Mouse (Mus musculus) mouse embryonic stem cell (cell line): Measurements from ENCODE around the gene Rgs3.

ENCODE experiments used
- in situ Hi-C, 2 experiments: fragments of 300-500 bp; cut with MboI; formaldehyde crosslinking; loops; 1 replicate in 1 of 2; 3 replicates in 1 of 2; pipeline ENCODE4 v1.14.3; 2019 to 2020; ENCODE audit warnings: low sequenced_read_pairs in 2 of 2, low pct_unique_long_range_greater_than_20kb in 1 of 2, mixed read lengths in 1 of 2; ENCODE audit not compliant: unreplicated experiment in 1 of 2

Gene Rgs3

DNA sequence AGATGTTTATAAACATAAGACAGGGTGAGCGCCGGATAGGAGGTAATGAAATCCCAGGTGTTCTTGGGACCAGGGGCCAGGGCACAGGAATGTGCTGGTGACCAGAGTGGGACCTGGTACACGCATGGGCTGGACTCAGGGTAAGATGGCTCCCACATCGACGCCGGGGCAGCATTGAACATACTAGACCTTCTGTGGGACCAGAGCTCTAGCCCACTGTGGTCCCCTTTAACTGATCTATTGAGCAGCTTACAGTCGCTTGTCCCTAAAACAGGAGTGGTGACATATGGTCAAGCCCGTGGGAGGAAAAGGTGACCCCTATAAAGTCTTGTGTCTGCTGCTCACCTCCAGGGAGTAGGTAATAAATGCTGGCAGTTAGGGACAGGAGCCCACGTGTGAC, 61.5 kb downstream of the Rgs3 start:
- in situ Hi-C loops: no loop called here

DNA sequence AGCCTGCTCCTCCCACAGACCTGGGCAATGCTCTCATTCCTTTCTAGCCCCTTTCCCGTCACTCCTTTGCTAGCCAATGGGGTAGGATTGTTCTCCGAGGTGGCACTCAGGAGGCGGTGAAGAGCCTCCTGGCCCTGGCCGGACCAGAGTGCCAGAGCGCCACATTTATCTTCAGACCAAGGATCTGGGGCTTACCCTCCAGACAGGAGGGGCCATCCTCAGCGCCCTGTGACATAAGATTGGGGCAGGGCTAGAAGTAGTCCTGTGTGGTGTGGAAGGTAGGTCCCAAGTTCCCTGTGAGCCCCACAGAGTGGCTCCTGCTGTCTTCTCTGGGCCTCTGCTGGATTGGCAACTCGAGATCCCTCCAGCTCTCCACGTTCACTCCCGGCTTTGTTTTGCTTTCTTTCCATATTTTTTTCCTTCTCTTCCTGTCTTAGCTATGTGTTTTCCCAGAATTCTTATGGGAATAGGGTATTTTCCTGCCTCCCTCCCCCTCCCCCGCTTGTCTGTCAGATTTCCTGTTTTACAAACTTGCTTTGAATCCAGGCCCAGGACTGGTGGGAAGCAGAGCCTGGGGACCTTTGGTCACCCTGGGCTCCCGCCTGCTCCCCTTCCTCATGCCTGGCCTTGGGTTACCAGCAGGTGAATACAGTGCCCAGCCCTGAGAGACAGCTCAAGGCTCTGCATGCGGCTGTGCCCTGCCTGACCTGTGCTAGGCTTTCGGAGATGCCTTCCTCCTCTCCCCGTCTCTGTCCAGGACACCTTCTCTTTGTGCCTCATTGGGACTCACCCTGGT, 62.4 kb downstream of the Rgs3 start:
- in situ Hi-C loops: no loop called here

GRCm38 (mm10) chr4:62623251-62624015, 63.8 kb downstream of the Rgs3 start:
- in situ Hi-C loops: no loop called here

GRCm38 (mm10) chr4:62624679-62625450, 65.2 kb downstream of the Rgs3 start:
- in situ Hi-C loops: loop anchor here in 1 of 2 experiments (5.0 kb wide), 1 partner anchor 52 kb away; no protein-coding TSS in a partner anchor

GRCm38 (mm10) chr4:62625451-62626061, 65.9 kb downstream of the Rgs3 start:
- in situ Hi-C loops: loop anchor here in 1 of 2 experiments (5.0 kb wide), 1 partner anchor 52 kb away; no protein-coding TSS in a partner anchor

DNA sequence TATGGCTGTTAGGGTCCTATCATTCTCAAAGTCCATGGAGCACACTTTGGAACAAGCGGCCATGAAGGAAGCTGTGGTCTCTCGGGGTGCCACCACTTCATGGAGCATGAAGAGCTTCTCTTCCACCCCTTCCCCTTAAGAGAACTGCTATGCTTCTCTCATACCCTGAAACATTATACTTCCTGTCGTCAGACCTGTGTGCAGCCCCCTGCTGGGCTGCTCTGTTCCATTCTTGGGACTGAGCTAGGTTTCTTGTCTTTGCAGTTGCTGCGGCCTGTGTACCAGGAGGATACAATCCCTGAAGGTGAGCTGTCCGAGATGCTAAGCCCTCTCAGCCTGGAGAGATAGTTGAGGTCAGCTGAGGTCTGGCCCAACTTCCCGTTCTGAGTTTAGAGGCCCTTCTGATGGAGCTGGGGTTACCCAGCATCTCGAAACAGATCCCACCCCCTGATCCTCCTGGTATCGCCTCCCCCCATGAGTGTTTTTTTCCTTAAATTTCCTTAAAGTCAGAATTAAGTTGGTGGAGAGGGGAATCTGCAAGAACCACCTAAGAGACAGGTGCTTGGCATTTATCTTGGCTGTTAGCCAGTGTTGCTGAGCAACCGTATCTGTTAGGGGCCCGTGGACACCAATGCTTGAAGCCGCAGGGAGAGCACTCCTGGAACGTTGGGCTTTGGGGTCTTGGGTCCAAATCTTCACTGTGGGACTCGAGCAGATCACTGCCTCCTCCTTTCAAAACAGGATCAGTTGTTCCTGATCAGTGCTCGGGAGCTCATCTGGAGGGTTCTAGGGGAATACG, 66.8 kb downstream of the Rgs3 start:
- in situ Hi-C loops: loop anchor here in 1 of 2 experiments (5.0 kb wide), 1 partner anchor 51 kb away; no protein-coding TSS in a partner anchor

- in situ Hi-C loops: loop anchor here in 1 of 2 experiments (5.0 kb wide), 1 partner anchor 50 kb away; no protein-coding TSS in a partner anchor
These were observed 67.7 kb downstream of the Rgs3 start for GRCm38 (mm10) chr4:62627331-62627730.

DNA sequence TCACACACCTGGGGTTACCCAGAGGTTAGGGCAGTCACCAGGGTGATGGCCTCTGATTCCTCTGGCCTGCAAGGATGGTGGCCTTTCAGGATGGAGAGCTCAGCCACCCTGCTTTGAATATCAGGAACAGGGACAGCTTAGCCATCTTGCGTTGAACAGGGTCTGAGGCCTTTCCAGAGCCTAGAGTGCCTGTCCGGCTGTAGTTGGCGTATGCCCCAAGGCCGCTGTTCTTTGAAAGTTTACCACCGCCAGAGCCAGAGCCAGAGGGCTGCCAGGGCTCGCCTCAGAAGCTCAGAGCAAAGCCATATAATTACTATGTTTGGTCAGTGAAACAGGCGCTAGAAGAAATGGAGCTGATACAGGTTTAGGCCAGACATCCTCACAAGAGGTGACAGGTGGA, 68.9 kb downstream of the Rgs3 start:
- in situ Hi-C loops: loop anchor here in 1 of 2 experiments (5.0 kb wide), 1 partner anchor 49 kb away; no protein-coding TSS in a partner anchor

DNA sequence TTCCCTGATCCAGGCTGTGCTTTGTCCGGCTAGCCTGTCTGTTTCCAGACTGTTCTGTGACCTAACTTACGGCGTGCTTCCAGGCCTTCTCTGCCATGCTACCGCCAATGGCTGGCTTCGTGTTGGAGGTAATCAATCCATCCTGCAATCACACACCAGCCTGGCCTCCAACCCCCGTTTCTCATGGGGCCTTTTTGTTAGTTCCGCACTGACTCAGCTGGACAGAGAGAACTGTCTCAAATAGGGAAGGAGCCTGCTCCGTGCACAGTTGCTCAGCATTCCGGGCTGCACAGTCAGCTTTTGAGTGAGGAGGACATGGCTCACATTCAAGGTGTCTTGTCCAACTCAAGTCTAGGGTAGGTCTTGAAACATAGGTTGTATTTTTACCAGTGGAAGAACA, 69.8 kb downstream of the Rgs3 start:
- in situ Hi-C loops: loop anchor here in 1 of 2 experiments (5.0 kb wide), 1 partner anchor 48 kb away; no protein-coding TSS in a partner anchor

- in situ Hi-C loops: loop anchor here in 1 of 2 experiments (5.0 kb wide), 1 partner anchor 47 kb away; no protein-coding TSS in a partner anchor
These were observed 70.3 kb downstream of the Rgs3 start for GRCm38 (mm10) chr4:62629905-62630304.

DNA sequence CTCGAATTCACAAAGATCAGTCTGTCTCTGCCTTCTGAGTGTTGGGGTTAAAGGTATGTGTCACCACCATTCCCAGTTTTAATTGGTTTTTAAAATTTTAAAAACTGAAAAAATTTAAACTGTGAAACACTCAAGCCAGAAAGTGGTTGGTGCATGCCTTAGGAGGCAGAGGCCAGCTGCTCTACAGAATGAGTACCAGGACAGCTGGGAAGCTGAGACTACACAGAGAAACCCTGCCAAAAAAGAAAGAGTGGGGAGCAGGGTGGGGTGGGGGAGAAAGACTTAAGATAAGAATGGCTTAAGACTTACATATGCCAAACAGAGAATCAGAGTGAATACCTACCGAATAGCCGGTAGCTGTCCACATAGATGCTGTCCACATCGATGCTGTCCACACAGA, 73.6 kb downstream of the Rgs3 start:
- in situ Hi-C loops: no loop called here

GRCm38 (mm10) chr4:62634054-62634591, 74.5 kb downstream of the Rgs3 start:
- in situ Hi-C loops: no loop called here

GRCm38 (mm10) chr4:62634840-62635239, 75.2 kb downstream of the Rgs3 start:
- in situ Hi-C loops: no loop called here

- in situ Hi-C loops: no loop called here
These were observed 76.4 kb downstream of the Rgs3 start for GRCm38 (mm10) chr4:62636047-62636446.

DNA sequence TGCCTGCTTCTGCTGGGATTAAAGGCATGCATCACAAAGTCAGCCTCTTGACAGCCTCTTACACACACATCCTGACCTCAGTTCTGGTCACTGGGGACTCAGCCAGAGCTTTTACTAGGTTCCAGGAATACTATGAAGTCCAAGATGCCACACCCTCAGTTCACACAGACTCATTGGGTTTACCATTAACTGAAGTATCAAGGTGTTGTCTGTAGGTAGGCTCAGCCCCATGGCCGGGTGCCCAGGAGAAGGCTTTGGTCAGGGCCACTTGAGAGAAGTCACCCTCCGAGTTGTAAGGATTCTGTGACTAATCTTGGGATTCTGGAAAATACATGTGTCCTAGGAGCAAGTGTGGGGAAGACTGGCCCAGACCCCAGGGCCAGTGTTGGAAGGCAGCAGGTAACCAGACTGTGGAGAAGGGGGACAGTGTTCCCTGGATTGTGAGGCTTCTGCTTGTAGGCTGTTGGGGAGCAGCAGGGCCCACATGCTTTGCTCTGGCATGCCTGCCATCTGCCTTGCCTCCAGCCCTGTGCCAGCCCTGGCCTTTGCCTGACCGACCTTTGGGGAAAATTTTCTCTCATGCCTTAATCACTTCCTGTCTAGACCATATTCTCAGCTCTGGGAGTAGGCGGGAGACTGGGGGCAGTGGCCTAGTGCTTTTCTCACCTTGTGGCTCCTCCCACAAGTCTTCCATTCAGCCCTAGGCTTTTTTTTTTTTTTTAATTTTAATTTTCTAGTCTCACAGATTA, 78.4 kb downstream of the Rgs3 start:
- in situ Hi-C loops: no loop called here

DNA sequence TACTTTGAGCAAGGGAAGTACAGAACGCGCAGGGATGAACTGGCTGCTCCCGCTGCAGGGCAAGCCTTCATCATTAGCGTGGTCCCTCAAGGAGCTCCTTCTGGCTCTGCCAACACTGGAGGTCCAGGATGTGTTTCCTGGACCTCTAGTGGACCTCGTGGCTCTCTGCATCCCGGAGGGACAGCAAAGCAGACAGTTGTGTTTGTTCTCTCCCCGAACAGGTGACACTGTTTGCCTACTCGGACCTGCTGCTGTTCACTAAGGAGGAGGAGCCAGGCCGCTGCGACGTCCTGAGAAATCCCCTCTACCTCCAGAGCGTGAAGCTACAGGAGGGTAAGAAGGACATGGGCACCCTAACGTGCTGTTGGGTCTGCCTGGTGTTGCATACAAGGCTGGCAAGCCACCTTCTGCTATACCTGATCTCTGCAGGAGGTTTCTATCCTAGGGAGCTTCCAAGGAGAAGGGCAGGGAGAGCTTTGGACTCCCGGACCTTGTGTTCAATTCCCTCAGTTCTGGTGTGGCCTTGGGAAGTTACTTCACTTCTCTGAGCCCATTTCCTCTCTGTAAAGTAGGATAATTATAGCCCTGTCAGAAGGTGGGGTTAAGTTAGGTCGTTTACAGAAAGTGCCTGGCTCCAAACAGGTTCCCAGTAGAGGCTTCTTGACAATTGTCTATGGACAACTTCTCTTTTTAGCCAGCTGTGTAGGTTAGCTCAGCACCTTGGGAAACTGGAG, 81.0 kb downstream of the Rgs3 start:
- in situ Hi-C loops: no loop called here
